Mouse (Mus musculus): ENCODE data around the gene Adgrf2.

The Adgrf2 gene

DNA sequence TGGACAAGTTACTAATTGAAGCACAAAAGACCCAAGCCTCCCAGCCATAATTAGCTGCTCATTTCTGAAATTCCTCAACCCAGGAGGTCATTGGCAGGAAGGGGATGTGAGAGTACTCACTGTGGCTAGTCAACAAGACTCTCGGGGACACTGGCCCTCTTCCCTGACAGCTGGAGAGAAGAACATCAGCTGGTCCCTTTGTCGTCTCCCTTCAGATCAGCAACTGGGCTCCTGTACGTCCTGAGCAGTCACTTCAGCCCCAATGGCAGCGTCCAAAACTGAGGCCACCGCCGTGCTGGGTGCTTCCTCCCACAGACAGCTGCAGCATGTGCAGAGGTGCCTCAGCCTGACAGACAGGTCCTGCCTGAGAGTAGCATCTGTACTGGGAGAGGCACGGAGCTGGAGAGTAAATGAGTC, at the start of gene Adgrf2:
Gene Adgrf2 (minus strand): TSS at position 379 of the 417 bp plus-strand sequence.
- DNase-seq (ENCODE audit: low spot score) = no peak

GRCm38 (mm10) chr17:42790787-42791186, 48.8 kb upstream of the Adgrf2 start:
- peak; percentile 24 for DNase-seq (ENCODE audit: low spot score)

DNA sequence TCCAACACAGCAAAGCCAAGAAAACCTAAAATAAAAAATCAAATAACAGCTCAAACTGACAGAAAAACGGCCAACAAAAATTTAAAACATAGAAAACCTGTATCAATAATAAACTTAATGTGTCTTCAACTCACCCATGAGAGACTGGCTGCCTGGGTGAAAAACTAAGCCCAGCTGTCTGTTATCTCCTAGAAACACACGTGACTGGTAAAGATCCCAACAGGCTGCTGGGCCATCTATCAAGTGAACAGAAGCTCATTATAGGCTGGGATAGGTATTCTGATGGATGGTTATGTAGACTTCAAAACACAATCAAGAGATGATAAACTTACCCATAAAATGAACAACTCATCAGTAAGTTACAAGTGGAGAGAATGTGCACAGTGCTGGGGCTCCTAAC, 47.7 kb upstream of the Adgrf2 start:
- DNase-seq (ENCODE audit: low spot score) = no peak

DNA sequence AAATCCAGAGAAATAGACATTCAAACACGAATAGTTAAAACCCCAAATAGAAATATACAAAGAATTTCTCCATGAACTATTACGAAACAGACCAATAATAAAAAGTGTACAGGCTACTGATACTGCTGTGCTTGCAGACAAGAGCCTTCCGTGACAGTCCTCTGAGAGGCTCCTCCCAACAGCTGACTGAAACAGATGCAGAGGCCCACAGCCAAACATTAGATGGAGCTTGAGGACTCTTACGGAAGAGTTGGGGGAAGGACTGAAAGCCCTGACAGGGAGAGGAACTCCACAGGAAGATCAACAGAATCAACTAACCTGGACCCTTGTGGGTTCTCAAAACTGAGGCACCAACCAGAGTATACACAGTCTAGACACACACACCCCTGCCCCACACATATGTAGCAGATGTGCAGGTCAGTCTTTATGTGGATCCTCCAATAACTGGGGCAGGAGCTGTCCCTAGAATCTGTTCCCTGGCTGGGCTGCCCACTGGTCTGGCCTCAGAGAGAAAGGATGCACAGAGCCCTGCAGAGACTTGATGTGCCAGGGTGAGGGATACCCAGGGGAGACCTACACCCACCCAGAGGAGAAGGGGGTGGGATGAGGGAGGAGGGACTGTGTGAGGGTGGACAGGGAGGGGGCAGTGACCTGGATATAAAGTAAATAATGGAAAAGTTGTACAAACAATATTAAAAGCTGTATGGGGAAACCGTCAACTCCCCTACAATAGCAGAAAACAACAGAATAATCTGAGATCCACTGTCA, 46.9 kb upstream of the Adgrf2 start:
- peak; percentile 29 for DNase-seq (ENCODE audit: low spot score)

DNA sequence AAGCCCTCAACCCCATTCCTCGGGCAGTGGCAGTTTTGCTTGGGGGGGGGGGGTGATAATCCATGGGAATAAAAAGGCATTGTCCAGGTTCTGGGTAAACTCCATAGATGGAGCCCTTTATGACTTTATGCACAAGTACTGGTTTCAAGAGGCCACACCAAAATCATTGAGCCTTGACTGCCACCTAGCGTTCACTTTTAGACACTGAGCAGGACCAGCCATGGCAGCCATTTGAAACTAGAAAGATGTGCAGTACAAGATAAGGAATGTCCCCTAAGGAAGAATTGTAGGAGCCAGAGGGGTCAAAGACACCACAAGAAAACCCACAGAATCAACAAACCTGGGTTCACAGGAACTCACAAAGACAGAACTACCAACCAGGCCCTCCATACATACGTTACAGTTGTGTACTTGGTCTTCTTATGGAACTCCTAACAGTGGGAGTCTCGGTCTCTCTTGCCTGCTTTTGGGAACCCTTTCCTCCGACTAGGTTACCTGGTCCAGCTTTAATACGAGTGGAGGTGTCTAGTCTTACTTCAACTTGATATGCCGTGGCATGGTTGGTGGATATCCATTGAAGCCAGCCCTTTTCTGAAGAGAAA, 40.3 kb upstream of the Adgrf2 start:
- peak; percentile 91 for DNase-seq (ENCODE audit: low spot score)

- DNase-seq (ENCODE audit: low spot score) = no peak
Measured at GRCm38 (mm10) chr17:42753791-42754190, 11.8 kb upstream of the Adgrf2 start.

DNA sequence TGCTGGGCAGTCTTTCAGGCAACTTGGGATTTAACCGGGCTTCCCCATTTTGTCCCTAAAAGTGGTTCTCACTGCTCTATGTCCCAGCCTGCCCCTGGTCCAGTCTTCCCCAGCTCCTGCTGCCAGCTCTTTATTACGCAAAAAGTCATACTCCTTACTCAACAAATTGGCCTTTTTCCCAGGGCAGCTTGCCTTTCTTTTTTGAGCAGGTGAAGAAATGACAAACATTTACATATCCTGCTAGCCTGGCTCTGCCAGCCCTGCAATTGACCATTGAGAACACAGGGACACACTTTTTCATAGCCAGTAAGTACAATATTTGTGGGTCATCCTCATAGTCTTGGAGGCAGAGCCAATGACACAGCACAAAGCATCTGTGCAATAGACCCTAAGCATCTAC, 10.2 kb upstream of the Adgrf2 start:
- DNase-seq (ENCODE audit: low spot score) = peak; percentile 90

- no peak for DNase-seq (ENCODE audit: low spot score)
Measured at GRCm38 (mm10) chr17:42745657-42746420, 3.9 kb upstream of the Adgrf2 start.

DNA sequence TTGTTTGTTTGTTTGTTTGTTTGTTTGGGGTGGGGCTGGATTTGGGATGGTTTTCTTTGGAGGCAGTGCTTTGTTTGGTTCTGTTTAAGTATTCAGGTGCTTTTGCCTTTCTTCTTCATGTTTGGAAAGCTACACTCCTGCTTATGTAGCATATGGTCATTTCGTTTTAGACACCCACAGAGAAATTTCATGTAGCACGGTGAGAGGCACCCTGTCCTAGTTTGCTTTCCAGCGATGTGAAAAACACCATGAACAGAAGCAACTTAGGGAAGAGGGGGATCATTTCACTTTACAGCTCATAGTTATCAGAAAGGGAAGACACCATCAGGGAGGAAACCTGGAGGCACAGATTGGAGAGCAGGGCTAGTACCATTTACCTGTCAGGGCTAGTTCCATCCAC, 844 bp upstream of the Adgrf2 start:
- no peak for DNase-seq (ENCODE audit: low spot score)

- no peak for DNase-seq (ENCODE audit: low spot score)
Measured at GRCm38 (mm10) chr17:42738794-42739193, 3.2 kb downstream of the Adgrf2 start.

DNA sequence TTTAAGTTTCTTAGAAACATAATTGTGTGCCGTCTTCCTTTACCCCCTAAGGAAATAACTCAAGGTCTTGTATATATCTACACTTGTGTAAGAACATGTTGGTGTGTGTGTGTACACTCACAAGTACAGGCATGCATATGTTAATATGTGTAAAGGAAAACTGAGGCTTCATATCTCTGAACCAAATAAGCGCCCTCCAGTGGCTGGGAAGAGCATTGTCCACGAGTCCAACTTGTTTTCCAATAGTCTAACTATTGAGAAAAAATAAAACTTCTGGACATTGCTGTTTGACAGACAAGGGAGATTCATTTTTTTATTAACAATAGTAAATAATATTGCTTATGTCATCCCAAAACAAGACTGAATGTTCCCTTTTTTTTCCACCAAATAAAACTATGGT, 24.8 kb downstream of the Adgrf2 start:
- no peak for DNase-seq (ENCODE audit: low spot score)

GRCm38 (mm10) chr17:42714991-42715390, 27.0 kb downstream of the Adgrf2 start:
- DNase-seq (ENCODE audit: low spot score) = no peak

GRCm38 (mm10) chr17:42710717-42711116, 31.3 kb downstream of the Adgrf2 start:
- DNase-seq (ENCODE audit: low spot score) = no peak

DNA sequence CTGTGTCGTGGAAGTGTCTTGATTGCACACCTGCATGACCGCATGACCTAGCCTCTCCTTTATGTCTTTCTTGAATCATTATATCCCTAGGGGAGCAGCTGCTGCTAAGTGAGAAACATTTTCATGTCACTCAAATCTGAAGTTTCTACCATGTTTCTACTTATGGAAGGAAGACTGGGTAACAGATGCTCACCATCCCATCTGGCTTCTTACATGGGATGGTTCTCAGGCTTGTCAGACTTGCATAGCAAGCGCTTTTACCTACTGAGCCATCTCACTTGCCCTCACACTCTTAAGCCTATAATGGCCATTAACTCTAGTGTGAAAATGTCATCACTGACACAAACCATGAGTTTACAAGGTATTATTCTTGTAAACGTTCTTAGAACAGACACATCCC, 36.4 kb downstream of the Adgrf2 start:
- no peak for DNase-seq (ENCODE audit: low spot score)

DNA sequence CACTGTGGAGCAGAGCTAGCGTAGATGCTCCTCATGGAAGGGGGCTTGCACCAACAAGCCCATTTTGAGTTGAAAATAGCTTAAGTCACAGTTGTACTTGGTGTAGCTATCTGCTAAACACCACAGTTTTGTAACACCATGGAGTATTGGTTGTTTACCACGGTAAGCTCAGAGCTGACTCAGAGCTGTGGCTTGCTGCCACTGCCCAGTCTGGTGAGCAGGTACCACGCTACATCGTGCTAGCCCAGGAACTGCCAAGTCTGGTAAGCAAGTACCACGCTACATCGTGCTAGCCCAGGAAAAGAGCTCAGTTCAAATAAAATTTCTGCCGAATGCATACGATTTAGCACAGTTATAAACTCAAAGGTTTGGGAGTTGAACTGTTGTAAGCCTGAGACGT, 39.8 kb downstream of the Adgrf2 start:
- no peak for DNase-seq (ENCODE audit: low spot score)

DNA sequence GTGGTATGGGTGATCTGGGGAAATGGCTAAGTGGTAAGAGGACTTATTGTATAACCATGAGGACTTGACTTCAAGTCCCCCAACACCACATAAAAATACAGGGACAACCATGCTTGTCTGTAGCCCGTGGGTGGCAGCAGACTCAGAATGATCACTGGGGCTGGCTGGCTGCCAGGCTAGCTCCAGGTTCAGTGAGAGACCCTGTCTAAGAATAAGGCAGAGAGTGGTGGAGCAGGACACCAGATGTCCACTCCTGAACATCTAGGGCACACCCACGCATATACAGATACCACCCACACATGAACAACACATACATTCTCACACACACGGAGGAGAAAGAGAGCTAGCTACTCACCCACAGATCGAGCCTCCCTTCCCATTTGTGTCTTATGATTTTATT, 47.2 kb downstream of the Adgrf2 start:
- DNase-seq (ENCODE audit: low spot score) = peak; percentile 5

- no peak for DNase-seq (ENCODE audit: low spot score)
Measured at GRCm38 (mm10) chr17:42692136-42692535, 49.8 kb downstream of the Adgrf2 start, which contains the start of gene Adgrf4. TSS of gene Adgrf4 (minus strand) at chr17:42692284.

- no peak for DNase-seq (ENCODE audit: low spot score)
Measured at GRCm38 (mm10) chr17:42690531-42690930, 51.4 kb downstream of the Adgrf2 start.
